Mouse (Mus musculus) ES-Bruce4 (cell line): Measurements from ENCODE around the gene Fbxo46. TPM values are rescaled to one million over a fixed set of nuclear protein-coding genes. Genes with fewer than 3 reads are reported as not detected.

Experiments used
- H3K27ac ChIP-seq: 2 replicates; pipeline ENCODE4 v1.5.1; 2012; ENCODE audit warnings: low read length, inconsistent platforms; ENCODE audit not compliant: insufficient read depth
- H3K27me3 ChIP-seq: 2 replicates; pipeline ENCODE4 v1.6.1; 2012; ENCODE audit warnings: mild to moderate bottlenecking, low read length, inconsistent platforms; ENCODE audit not compliant: control insufficient read depth, poor library complexity, insufficient read depth, severe bottlenecking
- H3K36me3 ChIP-seq: 2 replicates; pipeline ENCODE4 v1.6.1; 2012; ENCODE audit warnings: inconsistent platforms, mild to moderate bottlenecking, low read length, moderate library complexity; ENCODE audit not compliant: control insufficient read depth, poor library complexity, insufficient read depth, severe bottlenecking
- H3K4me1 ChIP-seq: one replicate; pipeline ENCODE4 v1.8.1; 2011; ENCODE audit warnings: low read length; ENCODE audit not compliant: control insufficient read depth, insufficient read depth
- H3K4me3 ChIP-seq: 2 replicates; pipeline ENCODE4 v1.5.1; 2011; ENCODE audit warnings: low read depth, mild to moderate bottlenecking, low read length
- H3K9ac ChIP-seq: 2 replicates; pipeline ENCODE4 v1.6.1; 2012; ENCODE audit warnings: low read depth, mild to moderate bottlenecking, inconsistent platforms; ENCODE audit not compliant: poor library complexity, severe bottlenecking
- H3K9me3 ChIP-seq: replicated peaks from 2 replicates; pipeline ENCODE4 v1.6.1; 2012; ENCODE audit warnings: mild to moderate bottlenecking, low read length, inconsistent platforms; ENCODE audit not compliant: control insufficient read depth, poor library complexity, insufficient read depth, severe bottlenecking
- CTCF ChIP-seq: IDR thresholded peaks from one replicate; pipeline ENCODE4 v1.8.1; 2011; ENCODE audit warnings: low read depth, low read length
- EP300 ChIP-seq: IDR thresholded peaks from 2 replicates; pipeline ENCODE4 v1.6.1; 2011; ENCODE audit warnings: low read depth, low read length; ENCODE audit not compliant: insufficient read depth
- POLR2A ChIP-seq: IDR thresholded peaks from one replicate; pipeline ENCODE4 v1.8.1; 2011; ENCODE audit warnings: low read length; ENCODE audit not compliant: insufficient read depth
- polyA plus RNA-seq: library from polyadenylated mRNA; stranded (reverse); fragments of >200 nt; gene quantifications from 2 replicates; pipeline ENCODE4 v1.2.4, GENCODE M21; 2011; ENCODE audit warnings: low read depth; ENCODE audit not compliant: missing spikeins, insufficient read depth, insufficient read length

The Fbxo46 gene
- polyA plus RNA-seq, 1 experiment: 4.1 TPM

- Histone ChIP-seq H3K4me3 (peak overlapping the region; percentile 89), H3K9ac (peak overlapping the region; percentile 99), H3K4me1 (no peaks in the 10 kb centered on the region), H3K27me3 (no peaks in the 10 kb centered on the region), H3K36me3 (peaks cover 12% of the 10 kb centered on the region), H3K9me3 (no peaks in the 10 kb centered on the region), H3K27ac (no peak overlapping the region)
- no peak for TF ChIP-seq POLR2A
- TF ChIP-seq EP300: no peak
- TF ChIP-seq CTCF: no peak
These were observed 43.1 kb upstream of the Fbxo46 start for GRCm38 (mm10) chr7:19076586-19076991.

- no peak overlapping the region for H3K4me3 ChIP-seq
These were observed 41.9 kb upstream of the Fbxo46 start for GRCm38 (mm10) chr7:19077761-19078160.

GRCm38 (mm10) chr7:19078732-19079131 is 40.9 kb upstream of the Fbxo46 start:
- H3K27me3 ChIP-seq: no peaks in the 10 kb centered on the region
- no peaks in the 10 kb centered on the region for H3K4me1 ChIP-seq
- TF ChIP-seq CTCF (no peak), EP300 (no peak)
- H3K9ac ChIP-seq: no peak overlapping the region
- H3K36me3 ChIP-seq: peaks cover 12% of the 10 kb centered on the region
- no peaks in the 10 kb centered on the region for H3K9me3 ChIP-seq
- H3K4me3 ChIP-seq: no peak overlapping the region
- H3K27ac ChIP-seq: no peak overlapping the region

More at GRCm38 (mm10) chr7:19077761-19078160, 41.9 kb upstream of the Fbxo46 start:
- no peak for TF ChIP-seq POLR2A
- TF ChIP-seq CTCF: no peak
- TF ChIP-seq EP300: no peak
- H3K36me3 ChIP-seq: peaks cover 12% of the 10 kb centered on the region
- H3K9ac ChIP-seq: 0 out of 2 replicates have a peak overlapping the region, but pooled peaks have one; percentile 99
- no peaks in the 10 kb centered on the region for H3K27me3 ChIP-seq
- H3K27ac ChIP-seq: no peak overlapping the region
- H3K4me1 ChIP-seq: no peaks in the 10 kb centered on the region
- H3K9me3 ChIP-seq: no peaks in the 10 kb centered on the region

- peaks cover 12% of the 10 kb centered on the region for H3K36me3 ChIP-seq
- no peaks in the 10 kb centered on the region for H3K27me3 ChIP-seq
- no peak overlapping the region for H3K4me3 ChIP-seq
These were observed 39.2 kb upstream of the Fbxo46 start for GRCm38 (mm10) chr7:19080451-19080950.

GRCm38 (mm10) chr7:19082171-19082570 is 37.5 kb upstream of the Fbxo46 start:
- no peak overlapping the region for H3K27ac ChIP-seq
- H3K9ac ChIP-seq: no peak overlapping the region
- H3K9me3 ChIP-seq: no peaks in the 10 kb centered on the region
- H3K4me3 ChIP-seq: no peak overlapping the region
- no peaks in the 10 kb centered on the region for H3K27me3 ChIP-seq
- peaks cover 12% of the 10 kb centered on the region for H3K36me3 ChIP-seq
- TF ChIP-seq EP300: no peak
- no peak for TF ChIP-seq POLR2A
- TF ChIP-seq CTCF: no peak
- H3K4me1 ChIP-seq: peaks cover 4% of the 10 kb centered on the region

More at GRCm38 (mm10) chr7:19080451-19080950, 39.2 kb upstream of the Fbxo46 start:
- H3K4me1 ChIP-seq: peaks cover 2% of the 10 kb centered on the region
- H3K9me3 ChIP-seq: no peaks in the 10 kb centered on the region
- TF ChIP-seq EP300 (no peak), CTCF (no peak), POLR2A (no peak)
- no peak overlapping the region for H3K27ac ChIP-seq
- no peak overlapping the region for H3K9ac ChIP-seq

- Histone ChIP-seq H3K9ac (no peak overlapping the region), H3K27ac (no peak overlapping the region), H3K27me3 (no peaks in the 10 kb centered on the region), H3K9me3 (no peaks in the 10 kb centered on the region), H3K4me3 (no peak overlapping the region), H3K4me1 (peaks cover 4% of the 10 kb centered on the region), H3K36me3 (peaks cover 10% of the 10 kb centered on the region)
- TF ChIP-seq POLR2A: no peak
- TF ChIP-seq EP300: no peak
- no peak for TF ChIP-seq CTCF
These were observed 36.6 kb upstream of the Fbxo46 start for GRCm38 (mm10) chr7:19083096-19083495.
